Mouse (Mus musculus) right cerebral cortex, adult 18-20 months (tissue): ENCODE results near the gene Gm7145.
"Not testable (repeated sequence)": the region's sequence is repeated elsewhere in the genome, so short reads cannot be mapped to it uniquely, and the experiment has no call there.

ENCODE experiments used
- DNase-seq: peaks from one replicate; pipeline ENCODE4 v3.0.0; 2022; ENCODE audit warnings: mixed read lengths

The Gm7145 gene

GRCm38 (mm10) chr1:117965639-117966038 lies at the start of gene Gm7145:
TSS of gene Gm7145 (plus strand) at chr1:117965939.
- DNase-seq = no peak

DNA sequence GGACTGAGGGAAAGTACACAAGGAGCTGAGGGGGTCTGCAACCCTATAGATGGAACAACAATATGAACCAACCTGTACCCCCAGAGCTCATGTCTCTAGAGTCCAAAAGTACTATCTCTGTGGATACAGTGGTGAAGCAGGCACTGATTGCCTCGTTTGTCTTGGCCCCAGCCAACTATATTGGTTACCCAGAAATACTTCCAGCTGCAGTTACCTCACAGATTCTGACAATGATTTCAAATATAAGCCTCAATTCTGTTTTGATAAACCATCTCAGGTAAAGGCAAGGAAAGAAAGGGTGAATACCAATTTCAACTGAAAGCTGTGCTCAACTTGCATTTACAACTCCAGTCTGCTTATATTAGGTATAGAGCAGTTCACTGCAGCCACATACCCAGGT lies 38.0 kb upstream of the Gm7145 start, which contains the start of gene Gm28168:
Gene Gm28168 (plus strand): TSS at position 301 of the 400 bp plus-strand sequence.
- DNase-seq = not testable (repeated sequence)

DNA sequence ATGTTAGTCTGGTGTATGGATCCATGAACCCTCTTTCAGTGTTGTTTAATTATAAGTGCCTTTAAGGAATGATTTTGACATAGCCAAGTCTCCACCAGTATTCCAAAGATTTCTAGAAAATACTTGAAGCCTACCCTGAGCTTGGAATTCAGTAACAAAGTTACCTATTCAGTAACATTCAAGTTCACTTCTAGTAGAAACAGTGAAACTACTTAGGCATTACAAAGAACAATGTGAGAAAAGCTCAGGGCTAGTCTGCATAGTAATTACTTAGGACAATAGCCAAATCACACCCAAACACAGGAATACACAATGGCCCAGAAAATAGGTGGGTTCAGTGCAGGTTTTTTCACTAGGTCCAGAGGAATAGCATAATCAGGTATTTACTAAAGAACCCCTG lies 38.1 kb downstream of the Gm7145 start:
- DNase-seq = not testable (repeated sequence)

GRCm38 (mm10) chr1:118012736-118013135 lies 47.0 kb downstream of the Gm7145 start:
- DNase-seq = not testable (repeated sequence)
